Mouse (Mus musculus): ENCODE data around the gene Psg16.
"Not testable (repeated sequence)": the region's sequence is repeated elsewhere in the genome, so short reads cannot be mapped to it uniquely, and the experiment has no call there.

The Psg16 gene

GRCm38 (mm10) chr7:17056081-17056581 lies 17.7 kb upstream of the Psg16 start:
- DNase-seq (ENCODE audit: low spot score), result no peak

GRCm38 (mm10) chr7:17056601-17057523 lies 17.0 kb upstream of the Psg16 start:
- no peak for DNase-seq (ENCODE audit: low spot score)

GRCm38 (mm10) chr7:17058071-17058689 lies 15.7 kb upstream of the Psg16 start:
- no peak for DNase-seq (ENCODE audit: low spot score)

DNA sequence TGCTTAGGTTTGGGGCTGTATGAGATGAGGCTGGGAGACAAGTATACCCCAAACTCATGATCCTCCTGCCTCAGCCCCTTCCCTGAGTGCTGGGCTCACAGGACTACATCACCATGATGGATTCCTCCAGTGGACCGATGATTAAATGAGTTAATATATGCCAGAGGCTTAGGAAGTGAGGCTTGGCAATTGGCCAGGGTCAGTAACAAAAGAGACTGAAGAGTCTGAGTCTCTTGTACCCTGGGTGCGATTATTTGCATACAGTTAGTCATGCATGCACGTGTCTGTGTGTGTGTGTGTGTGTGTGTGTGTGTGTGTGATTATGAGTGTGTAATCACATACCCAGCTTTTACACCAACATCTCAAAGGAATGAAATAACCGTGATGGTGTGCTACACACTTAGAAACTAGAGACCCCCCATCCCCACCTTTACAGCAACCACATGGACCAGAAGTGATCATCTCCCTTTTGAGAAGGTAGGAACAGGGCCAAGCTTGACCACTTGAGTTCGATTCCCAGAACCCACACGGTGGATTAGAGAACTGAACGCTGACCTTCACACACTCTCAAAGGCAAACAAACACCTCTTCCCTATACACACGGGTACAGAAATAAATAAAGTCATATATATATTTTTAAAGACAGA lies 14.9 kb upstream of the Psg16 start:
- no peak for DNase-seq (ENCODE audit: low spot score)

GRCm38 (mm10) chr7:17059463-17059844 lies 14.4 kb upstream of the Psg16 start:
- no peak for DNase-seq (ENCODE audit: low spot score)

DNA sequence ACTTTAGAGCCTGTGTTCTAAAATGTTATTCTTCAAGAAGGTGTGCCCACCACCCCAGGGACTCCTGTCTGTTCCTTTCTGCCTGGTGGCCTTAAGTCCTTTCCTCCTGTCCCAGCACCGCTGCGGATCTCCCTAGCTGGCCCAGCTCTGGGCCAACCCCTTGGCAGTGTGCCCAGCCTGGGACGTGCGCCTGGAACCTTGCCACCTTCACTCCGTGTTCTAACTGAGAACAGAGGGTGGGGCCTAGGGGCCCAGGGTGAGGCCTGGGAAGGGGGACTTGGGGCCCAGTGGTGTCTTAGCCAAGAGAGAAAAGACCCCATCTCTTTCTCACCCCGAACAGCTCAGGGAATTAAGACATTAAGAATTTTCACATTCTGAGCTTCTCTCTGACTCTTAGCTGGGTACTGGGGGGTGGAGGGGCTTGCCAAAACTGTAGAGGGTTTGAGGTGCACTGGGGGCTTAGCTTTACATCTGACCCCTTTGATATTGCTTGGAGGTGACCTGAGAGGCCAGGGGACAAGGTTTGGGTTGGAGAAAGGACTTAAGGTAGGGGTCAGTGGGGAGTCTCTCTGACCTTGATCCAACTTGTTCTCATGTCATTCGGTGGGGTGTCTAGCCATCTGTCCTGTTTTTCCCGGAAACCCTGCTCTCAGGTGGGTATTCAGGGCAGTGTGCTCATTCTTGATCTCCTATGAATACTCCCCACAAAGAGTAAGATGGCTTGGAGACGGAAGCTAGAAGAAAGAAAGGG lies 13.6 kb upstream of the Psg16 start:
- no peak for DNase-seq (ENCODE audit: low spot score)

DNA sequence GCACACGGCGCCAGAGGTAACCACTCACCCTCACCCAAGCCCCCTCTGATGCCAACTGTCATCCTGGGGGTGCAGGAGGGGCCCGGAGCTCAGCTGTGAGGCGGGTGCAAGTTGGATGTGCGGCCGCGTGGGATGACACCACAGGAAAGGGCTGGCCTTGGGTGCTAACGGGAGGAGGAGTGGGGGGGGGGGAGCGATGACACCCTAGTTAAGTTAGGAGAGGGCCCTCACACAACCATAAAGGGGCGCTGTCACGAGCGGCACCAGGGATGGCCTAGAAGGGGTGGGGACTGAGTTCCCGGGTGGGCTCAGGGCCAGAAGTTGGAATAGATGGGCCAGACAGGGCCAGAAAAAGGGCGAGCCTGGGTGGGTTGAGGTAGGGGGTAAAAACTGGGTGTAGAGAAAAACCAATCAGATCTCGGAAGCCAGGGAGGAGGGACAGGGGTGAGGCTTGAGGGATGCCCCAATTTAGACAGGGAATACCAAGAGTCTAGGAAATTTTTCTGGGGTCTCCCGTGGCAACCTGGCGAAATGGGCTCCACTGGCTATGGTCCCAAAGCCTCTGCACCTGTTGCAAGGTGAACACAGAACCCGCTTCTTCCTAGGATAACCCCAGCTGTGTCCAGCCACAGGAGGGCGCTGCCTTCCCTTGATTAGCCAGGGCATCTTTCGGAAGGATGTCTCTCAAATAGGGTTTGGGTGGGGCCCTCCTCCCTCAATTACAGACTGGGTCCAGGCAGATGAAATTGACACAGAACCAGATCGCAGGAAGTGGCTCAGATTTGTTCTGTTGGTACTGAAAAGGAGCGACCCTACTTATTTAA lies 12.8 kb upstream of the Psg16 start:
- DNase-seq (ENCODE audit: low spot score), result no peak

- no peak for DNase-seq (ENCODE audit: low spot score)
Observed at GRCm38 (mm10) chr7:17062389-17062788, 11.5 kb upstream of the Psg16 start, which contains the start of gene Hif3a. TSS of gene Hif3a (minus strand) at chr7:17062427.

DNA sequence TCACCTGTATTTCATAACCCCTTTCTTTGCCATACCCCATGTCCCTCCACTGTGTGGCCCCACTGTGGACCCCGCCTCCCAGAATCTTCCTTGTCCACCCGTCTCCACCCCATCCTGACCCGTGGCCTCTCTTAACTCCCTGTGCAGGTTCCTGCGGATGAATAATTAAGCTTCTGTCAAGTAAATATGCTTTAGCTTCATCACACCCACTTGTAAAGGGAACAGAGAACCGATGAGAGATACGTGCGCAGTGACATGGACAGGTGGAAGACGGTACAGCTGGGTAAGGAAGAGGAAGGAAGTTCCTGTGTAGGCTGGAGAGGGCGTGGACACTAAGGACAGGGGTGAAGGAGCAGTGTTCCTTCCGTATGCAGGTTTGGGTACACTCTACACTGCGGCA lies 11.0 kb upstream of the Psg16 start:
- no peak for DNase-seq (ENCODE audit: low spot score)

GRCm38 (mm10) chr7:17065620-17066019 lies 8.2 kb upstream of the Psg16 start:
- no peak for DNase-seq (ENCODE audit: low spot score)

DNA sequence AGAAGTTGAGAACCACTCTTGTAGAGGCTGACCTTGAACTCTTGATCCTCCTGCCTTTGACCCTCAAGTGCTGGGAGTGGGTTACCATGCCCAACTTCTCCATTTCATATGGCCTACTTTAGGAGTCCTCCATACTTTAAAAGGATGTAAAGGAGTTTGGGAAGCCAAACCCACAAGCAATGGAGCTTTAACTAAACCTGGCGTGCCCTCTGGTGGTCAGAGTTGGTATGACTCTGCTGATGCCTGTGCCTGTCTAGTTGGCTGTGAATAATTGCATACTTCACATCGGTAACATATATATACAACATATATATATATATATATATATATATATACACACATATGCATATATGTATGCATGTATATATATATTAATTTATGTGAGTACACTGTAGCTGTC lies 7.4 kb upstream of the Psg16 start:
- DNase-seq (ENCODE audit: low spot score), result peak; percentile 86

- no peak for DNase-seq (ENCODE audit: low spot score)
Observed at GRCm38 (mm10) chr7:17067000-17067399, 6.8 kb upstream of the Psg16 start.

DNA sequence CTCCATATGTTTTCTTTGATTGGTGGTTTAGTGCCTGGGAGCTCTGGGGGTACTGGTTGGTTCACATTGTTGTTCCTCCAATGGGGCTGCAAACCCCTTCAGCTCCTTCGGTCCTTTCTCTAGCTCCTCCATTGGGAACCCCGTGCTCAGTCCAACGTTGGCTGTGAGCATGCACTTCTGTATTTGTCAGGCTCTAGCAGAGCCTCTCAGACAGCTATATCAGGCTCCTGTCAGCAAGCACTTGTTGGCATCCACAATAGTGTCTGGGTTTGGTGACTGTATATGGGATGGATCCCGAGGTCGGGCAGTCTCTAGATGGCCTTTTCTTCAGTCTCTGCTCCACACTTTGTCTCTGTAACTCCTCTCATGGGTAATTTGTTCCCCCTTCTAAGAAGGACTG lies 6.2 kb upstream of the Psg16 start:
- DNase-seq (ENCODE audit: low spot score), result not testable (repeated sequence)

DNA sequence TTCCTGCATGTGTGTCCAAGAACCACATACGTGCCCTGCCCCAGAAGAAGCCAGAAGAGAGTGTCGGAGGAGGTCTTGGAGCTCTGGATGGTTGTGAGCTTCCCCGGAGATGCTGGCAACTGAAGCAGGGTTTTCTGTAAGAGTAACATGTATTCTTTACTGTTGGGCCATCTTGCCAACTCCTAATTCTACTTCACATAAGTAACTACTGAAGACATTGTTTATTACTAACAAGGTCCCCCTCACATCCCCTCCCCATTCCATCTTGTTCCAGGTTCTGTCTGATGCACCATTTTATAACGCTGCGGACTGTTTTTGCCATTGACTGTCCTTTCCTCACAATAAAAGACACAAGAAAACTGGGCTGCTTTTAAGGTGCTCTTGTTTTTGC lies 332 bp upstream of the Psg16 start:
- DNase-seq (ENCODE audit: low spot score), result no peak

DNA sequence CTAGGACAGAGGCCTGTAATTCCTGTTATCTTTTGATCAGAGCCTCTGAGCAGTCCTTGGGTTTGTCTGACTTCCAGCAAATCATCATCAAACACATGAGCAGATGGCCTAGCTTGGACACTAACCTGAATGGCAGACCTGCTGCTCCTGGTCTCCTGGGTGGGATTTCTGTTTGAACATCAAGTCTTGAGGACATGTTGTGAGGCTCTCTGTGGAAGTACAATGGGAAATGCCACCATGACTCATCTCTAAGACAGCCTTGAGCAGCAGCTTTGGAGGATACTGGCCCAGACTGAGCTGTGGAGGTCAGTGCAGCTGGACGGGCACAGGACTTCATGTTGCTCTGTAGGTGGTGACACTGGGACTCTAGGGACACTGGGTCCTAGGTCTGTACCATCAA lies 2.7 kb downstream of the Psg16 start:
- no peak for DNase-seq (ENCODE audit: low spot score)

DNA sequence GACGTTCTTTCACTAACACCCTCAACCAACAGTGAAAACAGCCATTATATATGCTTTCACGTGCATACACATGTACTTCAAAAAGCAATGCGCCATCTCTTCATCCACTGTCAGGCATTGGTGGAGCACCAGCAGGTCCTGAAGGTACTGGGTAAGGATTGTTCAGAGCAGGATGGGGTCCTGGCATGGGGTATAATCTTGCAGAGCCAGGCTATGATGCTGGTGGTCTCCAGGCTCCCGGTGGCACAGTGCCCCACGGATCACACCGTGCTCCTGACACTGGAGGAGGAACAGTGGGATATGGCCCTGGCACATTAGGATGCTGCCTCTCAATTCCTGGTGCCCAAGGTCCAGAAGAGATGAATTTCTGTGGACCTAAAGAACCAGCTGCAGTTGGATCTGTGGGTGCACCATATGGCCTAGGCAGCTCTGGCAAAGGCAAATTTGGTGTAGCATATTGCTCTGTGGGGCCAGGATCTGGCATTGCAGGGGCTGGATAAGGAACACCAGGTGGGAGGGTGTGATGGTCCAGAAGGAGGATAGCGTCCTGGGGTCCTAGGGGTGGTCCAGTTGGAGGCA lies 4.3 kb downstream of the Psg16 start:
- no peak for DNase-seq (ENCODE audit: low spot score)

DNA sequence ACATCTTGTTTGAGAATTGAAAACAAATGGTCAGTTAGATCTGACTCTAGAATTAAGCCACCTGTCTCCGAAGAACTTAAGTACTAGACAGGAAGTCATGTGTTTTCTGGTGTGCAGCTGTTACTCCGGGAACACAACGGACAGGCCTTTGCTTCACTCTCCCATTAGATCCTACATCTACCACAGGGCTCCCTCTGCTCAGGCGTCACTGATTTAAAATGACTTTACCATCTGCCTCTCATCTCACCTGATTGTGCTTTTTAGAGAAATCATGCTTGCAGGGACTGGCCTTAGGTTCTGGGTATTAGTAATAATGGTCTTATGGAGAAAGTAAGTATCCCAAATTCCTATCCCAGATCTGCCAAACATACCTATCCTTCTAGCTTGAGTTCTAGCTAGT lies 8.9 kb downstream of the Psg16 start:
- no peak for DNase-seq (ENCODE audit: low spot score)

DNA sequence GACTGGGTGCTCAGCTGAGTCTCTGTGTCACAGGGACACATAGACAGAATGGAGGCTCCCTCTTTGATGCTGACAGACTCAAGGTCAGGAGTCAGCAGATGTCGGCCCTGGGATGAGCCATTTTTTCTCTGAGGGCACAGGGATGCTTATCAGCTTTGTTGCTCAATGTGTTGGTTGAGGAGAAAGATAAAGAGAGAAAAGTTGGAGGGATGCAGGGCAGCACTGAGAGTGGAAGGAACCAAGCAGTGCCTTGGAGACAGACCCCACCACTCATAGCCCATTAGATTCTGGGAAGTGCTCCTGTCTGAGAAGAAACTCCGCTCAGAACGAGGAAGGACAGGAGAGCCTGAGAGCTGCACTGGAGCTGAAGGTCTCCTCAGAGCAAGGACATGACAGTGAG lies 13.9 kb downstream of the Psg16 start:
- DNase-seq (ENCODE audit: low spot score), result no peak

- no peak for DNase-seq (ENCODE audit: low spot score)
Observed at GRCm38 (mm10) chr7:17090058-17090585, 16.3 kb downstream of the Psg16 start.

DNA sequence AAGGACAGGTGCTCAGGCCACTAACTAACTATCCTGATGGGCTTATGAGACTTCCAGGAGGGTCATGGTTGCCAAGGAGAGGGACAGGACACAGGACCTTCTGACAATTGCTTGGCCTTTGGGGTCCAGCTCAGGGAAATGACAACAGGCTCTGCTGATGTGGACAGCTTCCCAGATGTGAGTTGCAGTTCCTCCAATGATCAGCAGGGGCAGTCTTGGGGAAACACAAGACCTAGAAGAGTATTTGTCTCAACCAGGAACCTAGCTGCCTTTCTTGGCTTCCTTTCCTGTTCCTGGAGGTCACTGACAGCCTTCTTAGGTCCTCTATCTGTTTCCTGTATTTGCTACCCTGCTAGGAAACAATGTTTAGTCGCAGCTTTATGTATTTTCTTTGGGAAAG lies 17.4 kb downstream of the Psg16 start:
- no peak for DNase-seq (ENCODE audit: low spot score)

DNA sequence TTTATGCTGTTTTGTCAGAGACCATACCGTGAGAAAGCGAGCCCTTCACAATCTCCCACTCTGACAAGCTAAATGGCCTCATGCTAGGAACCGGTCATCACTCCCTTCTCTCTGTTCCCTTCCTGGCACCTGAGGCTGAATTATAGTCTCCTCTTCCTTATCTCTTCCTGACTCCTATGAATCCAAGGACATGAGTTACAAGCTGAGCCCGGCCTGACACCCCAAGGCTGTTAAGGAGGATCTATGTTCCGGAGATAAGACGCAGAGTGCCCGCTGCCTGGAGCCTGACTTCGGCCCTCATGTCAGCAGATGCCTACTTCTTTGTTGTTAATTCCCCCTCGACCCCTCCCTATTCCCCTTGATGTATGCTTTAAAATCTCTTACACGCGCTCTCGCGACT lies 27.8 kb downstream of the Psg16 start:
- not testable (repeated sequence) for DNase-seq (ENCODE audit: low spot score)

All from layer of hippocampus, adult 9-10 months (tissue).